Mouse (Mus musculus) ES-Bruce4 (cell line): Measurements from ENCODE around the gene Vegfb.

Experiments used
- CTCF ChIP-seq: IDR thresholded peaks from one replicate; pipeline ENCODE4 v1.8.1; 2011; ENCODE audit warnings: low read depth, low read length
- EP300 ChIP-seq: IDR thresholded peaks from 2 replicates; pipeline ENCODE4 v1.6.1; 2011; ENCODE audit warnings: low read depth, low read length; ENCODE audit not compliant: insufficient read depth
- POLR2A ChIP-seq: IDR thresholded peaks from one replicate; pipeline ENCODE4 v1.8.1; 2011; ENCODE audit warnings: low read length; ENCODE audit not compliant: insufficient read depth

DNA sequence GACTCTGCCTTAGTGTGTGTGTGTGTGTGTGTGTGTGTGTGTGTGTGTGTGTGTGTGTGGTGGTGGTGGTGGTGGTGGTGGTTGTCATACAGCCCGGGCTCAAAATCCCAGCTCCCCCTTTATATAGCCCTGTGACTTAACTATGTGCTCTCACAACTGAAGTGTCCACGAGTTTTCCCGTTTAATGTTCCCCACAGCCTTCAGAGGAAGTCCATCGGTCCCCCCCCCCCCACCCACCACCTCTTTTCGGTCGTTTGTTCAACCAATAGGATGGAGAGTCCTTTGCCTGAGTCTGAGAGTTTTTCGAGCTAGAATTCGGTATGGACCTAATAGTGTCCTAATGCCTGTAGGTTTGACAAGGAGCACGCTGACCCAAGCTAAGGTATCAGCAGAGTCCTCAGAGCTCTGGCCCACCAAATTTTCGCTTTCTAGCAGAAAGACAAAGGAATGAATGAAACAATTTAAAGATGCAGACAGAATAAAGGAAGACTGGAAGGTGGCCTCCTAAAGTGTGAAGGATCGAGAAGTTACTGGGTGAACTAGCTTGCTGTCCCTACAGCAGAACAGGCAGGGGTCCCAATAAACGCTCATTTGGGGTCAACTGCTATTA, 13.8 kb downstream of the Vegfb start:
- TF ChIP-seq CTCF (no peak), POLR2A (no peak), EP300 (no peak)
